Mouse (Mus musculus) hindbrain, embryonic 16.5 days (tissue): ENCODE measurements around the gene Olfr403. TPM values are rescaled to one million over a fixed set of nuclear protein-coding genes. Genes with fewer than 3 reads are reported as not detected.

Experiments
- polyA plus RNA-seq: library from polyadenylated mRNA; unstranded; fragments of >200 nt; fragmentation: Nextera tagmentation; extraction: Ambion mirVana; gene quantifications from 2 replicates; pipeline ENCODE4 v1.2.1, GENCODE M21; 2015

The Olfr403 gene
- polyA plus RNA-seq, 1 experiment from 2014 or later = not detected

Other genes starting within 250 kb of the Olfr403 start
- not detected in 2 replicates for gene Olfr23, start 249.6 kb upstream of the Olfr403 start, polyA plus RNA-seq
- gene Olfr397, start 225.4 kb upstream of the Olfr403 start, polyA plus RNA-seq = not detected in 2 replicates
- gene Olfr398, start 195.8 kb upstream of the Olfr403 start, polyA plus RNA-seq = not detected in 2 replicates
- not detected in 2 replicates for gene Olfr139, start 129.7 kb upstream of the Olfr403 start, polyA plus RNA-seq
- gene Olfr399, start 129.6 kb upstream of the Olfr403 start, polyA plus RNA-seq = not detected in 2 replicates
- not detected in 2 replicates for gene Zfp616, start 116.3 kb upstream of the Olfr403 start, polyA plus RNA-seq
- not detected in 2 replicates for gene Olfr401, start 72.5 kb upstream of the Olfr403 start, polyA plus RNA-seq
- gene Olfr402, start 32.7 kb upstream of the Olfr403 start, polyA plus RNA-seq = not detected in 2 replicates
- not detected in 2 replicates for gene Olfr43, start 25.1 kb downstream of the Olfr403 start, polyA plus RNA-seq
- gene Olfr406, start 73.6 kb downstream of the Olfr403 start, polyA plus RNA-seq = not detected in 2 replicates
- gene Olfr59, start 97.5 kb downstream of the Olfr403 start, polyA plus RNA-seq = not detected in 2 replicates
- gene Olfr410, start 151.8 kb downstream of the Olfr403 start, polyA plus RNA-seq = not detected in 2 replicates
- gene Olfr411, start 166.4 kb downstream of the Olfr403 start, polyA plus RNA-seq = not detected in 2 replicates
- gene Olfr412, start 175.8 kb downstream of the Olfr403 start, polyA plus RNA-seq = not detected in 2 replicates